Mouse (Mus musculus) G1E (cell line): Measurements from ENCODE around the gene Pycr1.
A peak's percentile ranks its signal among the peaks of the same experiment; 100 is the strongest.

Experiments
- CTCF ChIP-seq: IDR thresholded peaks from 2 replicates; pipeline ENCODE4 v1.5.1; 2012; ENCODE audit warnings: low read depth, low read length, inconsistent platforms, mixed read lengths
- GATA1 ChIP-seq: IDR thresholded peaks from 2 replicates; pipeline ENCODE4 v1.6.1; 2012; ENCODE audit warnings: borderline replicate concordance, low read length, inconsistent platforms, mixed read lengths

DNA sequence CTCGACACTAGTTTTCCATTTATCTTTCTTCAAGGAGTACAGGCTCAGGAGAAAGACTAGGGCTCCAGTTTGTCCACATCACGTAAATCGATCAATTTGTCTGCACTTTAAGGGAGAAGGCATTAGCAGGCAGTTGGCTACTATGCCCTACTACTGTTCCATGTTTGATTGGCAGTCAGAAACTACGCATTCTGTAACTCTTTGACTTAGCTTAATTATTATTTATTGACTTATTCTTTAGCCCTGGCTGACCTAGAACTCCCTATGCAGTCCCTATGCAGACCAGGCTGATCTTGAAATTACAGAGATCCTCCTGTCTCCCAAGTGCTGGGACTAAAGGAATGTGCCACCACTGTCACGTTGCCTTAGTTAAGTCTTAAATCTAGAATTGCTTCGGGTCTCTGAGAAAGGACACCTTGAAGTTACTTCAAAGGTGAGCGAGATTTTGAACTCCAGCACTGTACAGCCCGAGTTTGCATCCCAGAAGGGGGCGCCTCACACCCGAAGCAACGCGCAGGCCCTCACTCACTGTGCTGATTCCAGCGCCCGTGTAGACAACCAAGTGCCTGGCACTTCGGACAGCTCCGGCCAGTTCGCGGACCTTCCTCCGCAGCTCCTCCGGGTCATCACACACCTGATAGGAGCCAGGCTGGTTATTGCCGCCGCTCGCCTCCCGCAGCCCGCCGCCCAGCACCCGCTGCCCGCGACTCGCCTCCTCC is 19.4 kb downstream of the Pycr1 start:
- TF ChIP-seq GATA1: no peak
- 0 out of 2 replicates have a peak, but pooled peaks have one; percentile 23 for TF ChIP-seq CTCF
